Mouse (Mus musculus): ENCODE measurements at regions not wholly inside any gene's neighbourhood (a gene's known extent, or its start where the extent isn't known, plus 50 kb on each side); places are given as distances from the start of the nearest gene placed in this dataset.

DNA sequence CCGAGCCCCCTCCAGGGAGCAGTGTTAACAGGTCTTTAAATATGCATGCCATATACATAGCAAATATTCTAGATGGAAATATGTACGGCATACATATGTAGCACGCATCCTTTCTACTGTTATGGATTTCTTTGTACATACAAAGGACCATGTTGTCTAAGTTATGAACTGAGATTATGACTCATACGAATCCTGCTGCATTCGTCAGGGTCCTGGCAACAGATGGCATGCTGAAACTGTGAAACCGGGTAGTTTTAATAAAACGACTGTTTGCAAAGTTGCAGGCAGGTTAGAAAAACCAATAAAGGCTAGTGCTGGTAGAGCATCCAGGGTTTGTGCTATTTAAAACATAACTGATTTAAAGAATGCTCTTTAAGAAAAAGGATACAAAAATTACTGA lies 88.8 kb upstream of the Tlk1 start:
- WGBS: 76% methylated on average over 7 of the region's 7 CpGs
- ATAC-seq (ENCODE audit: low FRiP score) (no peak), DNase-seq (ENCODE audit: low spot score) (no peak)
- Histone ChIP-seq H3K9ac (replicated peaks; ENCODE audit: low read length, poor library complexity, severe bottlenecking) (no peak overlapping the region), H3K4me1 (ENCODE audit: insufficient read depth, low read length) (no peaks in the 10 kb centered on the region), H3K27ac (ENCODE audit: low read depth, low read length) (no peak overlapping the region), H3K36me3 (ENCODE audit: insufficient read depth, low read length) (no peaks in the 10 kb centered on the region), H3K27me3 (ENCODE audit: insufficient read depth, low read length) (peaks cover 3% of the 10 kb centered on the region; the same call in 1 of the 2 replicates), H3K9me3 (ENCODE audit: low read length) (no peaks in the 10 kb centered on the region), H3K4me3 (ENCODE audit: low read depth, low read length) (no peak overlapping the region), H3K4me2 (ENCODE audit: low read depth, low read length, poor library complexity, severe bottlenecking) (no peak overlapping the region)
- TF ChIP-seq CTCF (IDR thresholded peaks at IDR 0.05): no peak

GRCm38 (mm10) chr2:70909401-70909800 lies 83.9 kb upstream of the Tlk1 start:
- WGBS: 79% methylated on average over 1 of the region's 1 CpGs
- Histone ChIP-seq H3K4me2 (ENCODE audit: low read depth, low read length, poor library complexity, severe bottlenecking) (no peak overlapping the region), H3K4me1 (ENCODE audit: insufficient read depth, low read length) (no peaks in the 10 kb centered on the region), H3K9ac (replicated peaks; ENCODE audit: low read length, poor library complexity, severe bottlenecking) (no peak overlapping the region), H3K27me3 (ENCODE audit: insufficient read depth, low read length) (peaks cover 3% of the 10 kb centered on the region; the same call in 1 of the 2 replicates), H3K9me3 (ENCODE audit: low read length) (no peaks in the 10 kb centered on the region), H3K36me3 (ENCODE audit: insufficient read depth, low read length) (no peaks in the 10 kb centered on the region), H3K4me3 (ENCODE audit: low read depth, low read length) (no peak overlapping the region), H3K27ac (ENCODE audit: low read depth, low read length) (no peak overlapping the region)
- TF ChIP-seq CTCF (IDR thresholded peaks at IDR 0.05): no peak
- no peak for ATAC-seq (ENCODE audit: low FRiP score)
- DNase-seq (ENCODE audit: low spot score): no peak

DNA sequence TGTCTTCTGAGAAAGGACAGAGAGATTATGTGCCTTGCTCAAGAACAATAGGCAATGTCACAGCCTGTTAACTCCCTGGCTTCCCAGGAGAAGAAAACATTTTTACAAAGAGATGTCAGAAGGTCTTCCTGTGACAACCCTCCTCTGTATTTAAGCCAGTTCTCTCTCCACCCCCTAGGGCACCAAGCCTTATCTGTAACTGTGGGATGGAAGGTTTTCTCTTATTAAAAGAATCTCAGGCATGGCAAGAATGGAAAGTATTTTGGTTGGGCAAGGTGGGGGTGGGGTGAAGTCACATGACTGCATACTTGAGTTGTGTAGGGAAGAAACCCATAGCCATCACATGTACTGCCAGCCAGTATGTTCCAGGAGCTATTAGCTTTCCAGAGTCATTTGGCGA lies 83.1 kb upstream of the Tlk1 start:
- ATAC-seq (ENCODE audit: low FRiP score): no peak
- H3K27ac ChIP-seq (ENCODE audit: low read depth, low read length): no peak overlapping the region

DNA sequence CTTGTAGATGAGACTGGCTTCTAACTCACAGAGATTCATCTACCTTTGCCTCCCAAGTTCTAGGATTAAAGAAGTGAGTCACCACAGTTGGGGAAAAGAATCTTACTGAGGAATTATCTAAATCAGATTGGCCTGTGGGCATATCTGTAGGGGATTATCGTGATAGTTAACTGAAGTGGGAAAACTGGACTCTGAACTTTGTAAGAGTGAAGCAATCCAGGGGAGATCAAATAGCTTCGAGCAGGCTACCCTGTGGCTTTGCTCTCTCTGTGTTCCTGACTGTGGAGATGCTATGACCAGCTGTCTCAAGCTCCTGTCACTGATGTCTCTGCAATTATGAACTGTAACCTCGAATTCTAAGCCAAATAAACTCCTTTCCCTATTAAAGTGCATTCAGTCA lies 80.7 kb upstream of the Tlk1 start:
- H3K27ac ChIP-seq (ENCODE audit: low read depth, low read length): no peak overlapping the region
- no peaks in the 10 kb centered on the region for H3K4me1 ChIP-seq (ENCODE audit: insufficient read depth, low read length)
- H3K4me2 ChIP-seq (ENCODE audit: low read depth, low read length, poor library complexity, severe bottlenecking): no peak overlapping the region
- H3K4me3 ChIP-seq (ENCODE audit: low read depth, low read length): no peak overlapping the region
- WGBS: 55% methylated on average over 3 of the region's 3 CpGs
- H3K27me3 ChIP-seq (ENCODE audit: insufficient read depth, low read length): peaks cover 3% of the 10 kb centered on the region; the same call in 1 of the 2 replicates
- H3K36me3 ChIP-seq (ENCODE audit: insufficient read depth, low read length): no peaks in the 10 kb centered on the region
- H3K9ac ChIP-seq (replicated peaks; ENCODE audit: low read length, poor library complexity, severe bottlenecking): no peak overlapping the region
- no peaks in the 10 kb centered on the region for H3K9me3 ChIP-seq (ENCODE audit: low read length)
- DNase-seq (ENCODE audit: low spot score) (no peak), ATAC-seq (ENCODE audit: low FRiP score) (no peak)
- no peak for TF ChIP-seq CTCF (IDR thresholded peaks at IDR 0.05)

More for the DNA sequence above, 83.1 kb upstream of the Tlk1 start:
- DNase-seq (ENCODE audit: low spot score): no peak
- Histone ChIP-seq H3K9me3 (ENCODE audit: low read length) (no peaks in the 10 kb centered on the region), H3K36me3 (ENCODE audit: insufficient read depth, low read length) (no peaks in the 10 kb centered on the region), H3K27me3 (ENCODE audit: insufficient read depth, low read length) (peaks cover 3% of the 10 kb centered on the region; the same call in 1 of the 2 replicates), H3K4me3 (ENCODE audit: low read depth, low read length) (no peak overlapping the region), H3K9ac (replicated peaks; ENCODE audit: low read length, poor library complexity, severe bottlenecking) (no peak overlapping the region), H3K4me1 (ENCODE audit: insufficient read depth, low read length) (no peaks in the 10 kb centered on the region), H3K4me2 (ENCODE audit: low read depth, low read length, poor library complexity, severe bottlenecking) (no peak overlapping the region)
- 67% methylated on average over 1 of the region's 1 CpGs for WGBS
- TF ChIP-seq CTCF (IDR thresholded peaks at IDR 0.05): no peak

- no peaks in the 10 kb centered on the region for H3K4me1 ChIP-seq (ENCODE audit: insufficient read depth, low read length)
- H3K9ac ChIP-seq (replicated peaks; ENCODE audit: low read length, poor library complexity, severe bottlenecking): no peak overlapping the region
- no peak for TF ChIP-seq CTCF (IDR thresholded peaks at IDR 0.05)
- no peaks in the 10 kb centered on the region for H3K9me3 ChIP-seq (ENCODE audit: low read length)
- no peak overlapping the region for H3K4me2 ChIP-seq (ENCODE audit: low read depth, low read length, poor library complexity, severe bottlenecking)
- H3K36me3 ChIP-seq (ENCODE audit: insufficient read depth, low read length): no peaks in the 10 kb centered on the region
- no peak for DNase-seq (ENCODE audit: low spot score)
- H3K27ac ChIP-seq (ENCODE audit: low read depth, low read length): no peak overlapping the region
- no peaks in the 10 kb centered on the region for H3K27me3 ChIP-seq (ENCODE audit: insufficient read depth, low read length)
- no peak for ATAC-seq (ENCODE audit: low FRiP score)
- WGBS: 92% methylated on average over 5 of the region's 5 CpGs
- H3K4me3 ChIP-seq (ENCODE audit: low read depth, low read length): no peak overlapping the region
Observed at GRCm38 (mm10) chr2:70904429-70904828, 78.9 kb upstream of the Tlk1 start.

- Histone ChIP-seq H3K4me3 (ENCODE audit: low read depth, low read length) (no peak overlapping the region), H3K9me3 (ENCODE audit: low read length) (no peaks in the 10 kb centered on the region), H3K27ac (ENCODE audit: low read depth, low read length) (no peak overlapping the region), H3K27me3 (ENCODE audit: insufficient read depth, low read length) (no peaks in the 10 kb centered on the region), H3K4me1 (ENCODE audit: insufficient read depth, low read length) (no peaks in the 10 kb centered on the region), H3K4me2 (ENCODE audit: low read depth, low read length, poor library complexity, severe bottlenecking) (no peak overlapping the region), H3K36me3 (ENCODE audit: insufficient read depth, low read length) (no peaks in the 10 kb centered on the region), H3K9ac (replicated peaks; ENCODE audit: low read length, poor library complexity, severe bottlenecking) (no peak overlapping the region)
- 94% methylated on average over 3 of the region's 3 CpGs for WGBS
- TF ChIP-seq CTCF (IDR thresholded peaks at IDR 0.05): no peak
- DNase-seq (ENCODE audit: low spot score) (no peak), ATAC-seq (ENCODE audit: low FRiP score) (no peak)
Observed at GRCm38 (mm10) chr2:70902196-70902595, 76.7 kb upstream of the Tlk1 start.
